Mouse (Mus musculus): ENCODE measurements at regions not wholly inside any gene's neighbourhood (a gene's known extent, or its start where the extent isn't known, plus 50 kb on each side); places are given as distances from the start of the nearest gene placed in this dataset.

GRCm38 (mm10) chr4:79362522-79362921 lies 1150.8 kb upstream of the Ptprd start:
- no peaks in the 10 kb centered on the region for H3K36me3 ChIP-seq (ENCODE audit: control insufficient read depth, insufficient read depth, low read length, poor library complexity, severe bottlenecking)
- TF ChIP-seq HCFC1 (IDR thresholded peaks at IDR 0.05; ENCODE audit: borderline replicate concordance, insufficient read depth, low read length) (no peak), CHD2 (IDR thresholded peaks at IDR 0.05; ENCODE audit: low read depth, low read length) (no peak), ZC3H11A (IDR thresholded peaks at IDR 0.05; ENCODE audit: borderline replicate concordance, low read depth, low read length) (no peak), ZNF384 (IDR thresholded peaks at IDR 0.05; ENCODE audit: low read depth, low read length) (no peak), MAFK (IDR thresholded peaks at IDR 0.05; ENCODE audit: insufficient read depth, low read depth, low read length) (no peak)
- H3K27ac ChIP-seq (ENCODE audit: insufficient read depth, low read depth, low read length, poor library complexity, severe bottlenecking), result no peak overlapping the region
- peak; percentile 16 for DNase-seq (ENCODE audit: low read depth, low spot score)
- H3K4me1 ChIP-seq (ENCODE audit: control insufficient read depth in 2 of 2, insufficient read depth in 2 of 2, low read length in 2 of 2, poor library complexity in 1 of 2), result no peaks in the 10 kb centered on the region
- H3K9me3 ChIP-seq (ENCODE audit: control insufficient read depth, insufficient read depth, low read depth, low read length), result no peaks in the 10 kb centered on the region
- H3K9ac ChIP-seq (ENCODE audit: insufficient read depth, low read depth, low read length, poor library complexity, severe bottlenecking), result no peak overlapping the region
- in situ Hi-C loops (cut with MboI; ENCODE audit: low sequenced_read_pairs in 2 of 2, unreplicated experiment in 2 of 2), result no loop called here
- H3K4me3 ChIP-seq (ENCODE audit: insufficient read depth in 1 of 2, low read depth in 1 of 2, low read length in 2 of 2, poor library complexity in 1 of 2, severe bottlenecking in 1 of 2), result no peak overlapping the region

DNA sequence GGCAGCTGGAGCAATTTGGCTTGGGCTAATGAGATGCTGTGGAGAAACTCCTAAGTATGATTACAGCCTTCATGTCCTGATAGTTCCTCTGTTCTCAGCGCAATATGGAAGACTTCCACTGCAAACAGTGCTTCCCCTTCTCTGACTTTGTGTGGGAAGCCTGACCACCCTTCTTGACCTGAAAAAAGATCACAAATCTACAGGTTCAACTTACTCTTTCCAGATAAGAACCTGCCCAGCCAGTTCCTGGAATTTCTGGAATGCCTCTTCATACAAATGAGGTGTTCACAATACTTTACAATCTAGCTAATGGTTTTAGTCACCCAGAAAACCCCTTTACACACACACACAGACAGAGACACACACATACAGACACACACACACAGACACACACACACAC lies 1146.0 kb upstream of the Ptprd start:
- TF ChIP-seq ZC3H11A (IDR thresholded peaks at IDR 0.05; ENCODE audit: borderline replicate concordance, low read depth, low read length) (no peak), HCFC1 (IDR thresholded peaks at IDR 0.05; ENCODE audit: borderline replicate concordance, insufficient read depth, low read length) (no peak), MAFK (IDR thresholded peaks at IDR 0.05; ENCODE audit: insufficient read depth, low read depth, low read length) (no peak), CHD2 (IDR thresholded peaks at IDR 0.05; ENCODE audit: low read depth, low read length) (no peak), ZNF384 (IDR thresholded peaks at IDR 0.05; ENCODE audit: low read depth, low read length) (no peak)
- DNase-seq (ENCODE audit: low read depth, low spot score), result no peak
- no peak overlapping the region for H3K4me3 ChIP-seq (ENCODE audit: insufficient read depth in 1 of 2, low read depth in 1 of 2, low read length in 2 of 2, poor library complexity in 1 of 2, severe bottlenecking in 1 of 2)
- H3K27ac ChIP-seq (ENCODE audit: insufficient read depth, low read depth, low read length, poor library complexity, severe bottlenecking), result no peak overlapping the region
- H3K9me3 ChIP-seq (ENCODE audit: control insufficient read depth, insufficient read depth, low read depth, low read length), result no peaks in the 10 kb centered on the region
- in situ Hi-C loops (cut with MboI; ENCODE audit: low sequenced_read_pairs in 2 of 2, unreplicated experiment in 2 of 2), result no loop called here
- H3K36me3 ChIP-seq (ENCODE audit: control insufficient read depth, insufficient read depth, low read length, poor library complexity, severe bottlenecking), result no peaks in the 10 kb centered on the region
- H3K9ac ChIP-seq (ENCODE audit: insufficient read depth, low read depth, low read length, poor library complexity, severe bottlenecking), result no peak overlapping the region
- no peaks in the 10 kb centered on the region for H3K4me1 ChIP-seq (ENCODE audit: control insufficient read depth in 2 of 2, insufficient read depth in 2 of 2, low read length in 2 of 2, poor library complexity in 1 of 2)

GRCm38 (mm10) chr4:79309890-79310727 lies 1098.3 kb upstream of the Ptprd start:
- Histone ChIP-seq H3K4me1 (ENCODE audit: control insufficient read depth in 2 of 2, insufficient read depth in 2 of 2, low read length in 2 of 2, poor library complexity in 1 of 2) (no peaks in the 10 kb centered on the region), H3K36me3 (ENCODE audit: control insufficient read depth, insufficient read depth, low read length, poor library complexity, severe bottlenecking) (no peaks in the 10 kb centered on the region), H3K9ac (ENCODE audit: insufficient read depth, low read depth, low read length, poor library complexity, severe bottlenecking) (no peak overlapping the region), H3K9me3 (ENCODE audit: control insufficient read depth, insufficient read depth, low read depth, low read length) (no peaks in the 10 kb centered on the region), H3K4me3 (ENCODE audit: insufficient read depth in 1 of 2, low read depth in 1 of 2, low read length in 2 of 2, poor library complexity in 1 of 2, severe bottlenecking in 1 of 2) (no peak overlapping the region), H3K27ac (ENCODE audit: insufficient read depth, low read depth, low read length, poor library complexity, severe bottlenecking) (no peak overlapping the region)
- DNase-seq (ENCODE audit: low read depth, low spot score), result no peak
- in situ Hi-C loops (cut with MboI; ENCODE audit: low sequenced_read_pairs in 2 of 2, unreplicated experiment in 2 of 2), result no loop called here
- no peak for TF ChIP-seq ZC3H11A (IDR thresholded peaks at IDR 0.05; ENCODE audit: borderline replicate concordance, low read depth, low read length)
- no peak for TF ChIP-seq MAFK (IDR thresholded peaks at IDR 0.05; ENCODE audit: insufficient read depth, low read depth, low read length)
- TF ChIP-seq HCFC1 (IDR thresholded peaks at IDR 0.05; ENCODE audit: borderline replicate concordance, insufficient read depth, low read length), result no peak
- TF ChIP-seq CHD2 (IDR thresholded peaks at IDR 0.05; ENCODE audit: low read depth, low read length), result no peak
- no peak for TF ChIP-seq ZNF384 (IDR thresholded peaks at IDR 0.05; ENCODE audit: low read depth, low read length)

GRCm38 (mm10) chr4:79291091-79291490 lies 1079.3 kb upstream of the Ptprd start:
- H3K36me3 ChIP-seq (ENCODE audit: control insufficient read depth, insufficient read depth, low read length, poor library complexity, severe bottlenecking), result no peaks in the 10 kb centered on the region
- H3K9ac ChIP-seq (ENCODE audit: insufficient read depth, low read depth, low read length, poor library complexity, severe bottlenecking), result no peak overlapping the region
- H3K4me1 ChIP-seq (ENCODE audit: control insufficient read depth in 2 of 2, insufficient read depth in 2 of 2, low read length in 2 of 2, poor library complexity in 1 of 2), result no peaks in the 10 kb centered on the region
- no peak overlapping the region for H3K27ac ChIP-seq (ENCODE audit: insufficient read depth, low read depth, low read length, poor library complexity, severe bottlenecking)
- no peak overlapping the region for H3K4me3 ChIP-seq (ENCODE audit: insufficient read depth in 1 of 2, low read depth in 1 of 2, low read length in 2 of 2, poor library complexity in 1 of 2, severe bottlenecking in 1 of 2)
- no peak for TF ChIP-seq ZNF384 (IDR thresholded peaks at IDR 0.05; ENCODE audit: low read depth, low read length)
- TF ChIP-seq CHD2 (IDR thresholded peaks at IDR 0.05; ENCODE audit: low read depth, low read length), result no peak
- no peak for TF ChIP-seq ZC3H11A (IDR thresholded peaks at IDR 0.05; ENCODE audit: borderline replicate concordance, low read depth, low read length)
- TF ChIP-seq MAFK (IDR thresholded peaks at IDR 0.05; ENCODE audit: insufficient read depth, low read depth, low read length), result no peak
- TF ChIP-seq HCFC1 (IDR thresholded peaks at IDR 0.05; ENCODE audit: borderline replicate concordance, insufficient read depth, low read length), result no peak
- no peaks in the 10 kb centered on the region for H3K9me3 ChIP-seq (ENCODE audit: control insufficient read depth, insufficient read depth, low read depth, low read length)
- DNase-seq (ENCODE audit: low read depth, low spot score), result no peak
- in situ Hi-C loops (cut with MboI; ENCODE audit: low sequenced_read_pairs in 2 of 2, unreplicated experiment in 2 of 2), result no loop called here

Measured in ES-E14 (cell line).